Mouse (Mus musculus): ENCODE results near the gene Kcnd3. TPM values are rescaled to one million over a fixed set of nuclear protein-coding genes. Genes with fewer than 3 reads are reported as not detected.

Gene Kcnd3
- total and polyA plus RNA-seq, 3 experiments = 8.4 to 11.8 (median 9.0) TPM

DNA sequence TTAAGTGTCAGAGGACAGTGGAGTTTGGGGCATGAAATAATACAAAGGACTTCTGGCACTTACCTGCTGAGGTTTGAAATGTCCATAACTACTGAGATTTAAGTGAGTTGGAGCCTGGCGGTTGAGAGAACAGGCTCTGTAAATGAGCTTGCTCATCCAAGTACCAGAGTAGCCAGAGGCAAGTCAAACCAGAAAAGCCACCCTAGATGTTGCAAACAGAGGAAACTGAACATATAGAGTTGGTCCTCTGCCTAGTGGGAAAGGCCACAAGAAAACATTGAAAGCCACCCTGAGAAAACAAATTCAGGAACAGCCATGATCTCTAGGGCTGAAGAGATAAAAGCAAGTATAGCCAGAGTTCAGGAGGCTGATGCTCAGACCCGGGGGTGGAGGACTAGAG is 121.0 kb downstream of the Kcnd3 start:
- H3K79me2 ChIP-seq (replicated peaks; ENCODE audit: control insufficient read depth, insufficient read depth, low read length) = no peaks in the 10 kb centered on the region
- H3K27me3 ChIP-seq (ENCODE audit: control insufficient read depth, insufficient read depth, low read length) = no peaks in the 10 kb centered on the region
- no peak overlapping the region for H3K9ac ChIP-seq (ENCODE audit: low read depth, low read length)
- H3K4me3 ChIP-seq = no peak overlapping the region
- DNase-seq = no peak
- 67% methylated on average over 2 of the region's 2 CpGs for WGBS
- intact Hi-C loops (cut with DNase I) = no loop called here
- no peaks in the 10 kb centered on the region for H3K36me3 ChIP-seq (ENCODE audit: control insufficient read depth, insufficient read depth, low read length)
- H3K27ac ChIP-seq = no peak overlapping the region
- TF ChIP-seq EP300 (IDR thresholded peaks at IDR 0.05; ENCODE audit: insufficient read depth, low read depth, low read length) (no peak), POLR2A (IDR thresholded peaks at IDR 0.05; ENCODE audit: insufficient read depth, low read depth, low read length) (no peak), CTCF (IDR thresholded peaks at IDR 0.05) (no peak)
- no peaks in the 10 kb centered on the region for H3K4me1 ChIP-seq (ENCODE audit: control insufficient read depth, insufficient read depth, low read length)

- DNase-seq = no peak
- WGBS = 62% methylated on average over 3 of the region's 3 CpGs
- no peaks in the 10 kb centered on the region for H3K36me3 ChIP-seq (ENCODE audit: control insufficient read depth, insufficient read depth, low read length)
- no peak overlapping the region for H3K4me3 ChIP-seq
- no peaks in the 10 kb centered on the region for H3K27me3 ChIP-seq (ENCODE audit: control insufficient read depth, insufficient read depth, low read length)
- H3K79me2 ChIP-seq (replicated peaks; ENCODE audit: control insufficient read depth, insufficient read depth, low read length) = no peaks in the 10 kb centered on the region
- H3K4me1 ChIP-seq (ENCODE audit: control insufficient read depth, insufficient read depth, low read length) = no peaks in the 10 kb centered on the region
- intact Hi-C loops (cut with DNase I) = no loop called here
- H3K27ac ChIP-seq = no peak overlapping the region
- TF ChIP-seq EP300 (IDR thresholded peaks at IDR 0.05; ENCODE audit: insufficient read depth, low read depth, low read length) = no peak
- TF ChIP-seq CTCF (IDR thresholded peaks at IDR 0.05) = no peak
- no peak for TF ChIP-seq POLR2A (IDR thresholded peaks at IDR 0.05; ENCODE audit: insufficient read depth, low read depth, low read length)
- H3K9ac ChIP-seq (ENCODE audit: low read depth, low read length) = no peak overlapping the region
These were observed 126.2 kb downstream of the Kcnd3 start for GRCm38 (mm10) chr3:105578320-105578719.

DNA sequence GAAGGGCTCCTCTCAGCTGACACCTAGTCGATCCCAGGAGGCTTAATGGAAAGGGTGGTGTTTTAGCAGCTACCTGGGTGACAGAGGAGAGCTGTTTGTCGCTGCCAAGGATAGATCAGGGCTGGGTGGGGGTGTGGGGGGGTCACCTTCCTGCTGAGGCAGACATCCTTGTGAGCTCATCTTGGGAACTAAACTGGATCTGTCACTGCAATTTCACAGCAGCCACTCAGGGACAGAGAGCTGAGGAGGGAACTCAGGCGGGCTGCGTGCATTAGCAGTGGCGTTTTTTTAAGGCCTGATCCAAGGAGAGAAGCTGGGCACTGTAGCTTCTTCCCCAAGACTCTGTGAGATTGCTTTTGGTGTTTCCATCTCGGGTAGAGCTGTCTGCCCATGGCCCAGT is 129.0 kb downstream of the Kcnd3 start:
- no peak overlapping the region for H3K27ac ChIP-seq
- H3K9ac ChIP-seq (ENCODE audit: low read depth, low read length) = no peak overlapping the region
- H3K27me3 ChIP-seq (ENCODE audit: control insufficient read depth, insufficient read depth, low read length) = no peaks in the 10 kb centered on the region
- no peak overlapping the region for H3K4me3 ChIP-seq
- H3K4me1 ChIP-seq (ENCODE audit: control insufficient read depth, insufficient read depth, low read length) = peaks cover 2% of the 10 kb centered on the region; the same call in 1 of the 2 replicates
- intact Hi-C loops (cut with DNase I) = no loop called here
- 58% methylated on average over 6 of the region's 6 CpGs for WGBS
- no peak for DNase-seq
- TF ChIP-seq CTCF (IDR thresholded peaks at IDR 0.05) = no peak
- no peak for TF ChIP-seq POLR2A (IDR thresholded peaks at IDR 0.05; ENCODE audit: insufficient read depth, low read depth, low read length)
- TF ChIP-seq EP300 (IDR thresholded peaks at IDR 0.05; ENCODE audit: insufficient read depth, low read depth, low read length) = no peak
- no peaks in the 10 kb centered on the region for H3K79me2 ChIP-seq (replicated peaks; ENCODE audit: control insufficient read depth, insufficient read depth, low read length)
- H3K36me3 ChIP-seq (ENCODE audit: control insufficient read depth, insufficient read depth, low read length) = no peaks in the 10 kb centered on the region

DNA sequence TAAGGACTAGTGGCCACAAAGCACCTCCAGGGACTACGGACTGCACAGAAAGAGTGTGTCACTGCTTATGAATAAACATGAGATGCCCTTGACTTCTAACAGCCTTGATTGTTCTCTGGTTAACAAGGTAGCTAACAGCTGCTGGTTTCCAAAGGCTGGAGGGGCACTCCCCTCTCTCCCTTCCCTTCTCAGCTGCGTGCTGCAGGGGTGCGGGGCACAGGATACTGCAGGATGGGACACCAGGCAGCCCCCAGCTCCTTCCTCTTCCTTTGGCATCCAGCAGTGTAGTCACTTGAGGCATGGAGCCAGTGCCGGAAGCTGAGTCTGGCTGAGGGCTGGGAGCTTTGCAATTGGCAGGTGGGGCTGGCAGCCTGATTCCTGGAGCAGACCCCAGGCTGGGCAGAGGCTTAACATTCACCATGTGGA is 133.6 kb downstream of the Kcnd3 start:
- H3K27ac ChIP-seq = no peak overlapping the region
- no peaks in the 10 kb centered on the region for H3K36me3 ChIP-seq (ENCODE audit: control insufficient read depth, insufficient read depth, low read length)
- DNase-seq = no peak
- no peaks in the 10 kb centered on the region for H3K27me3 ChIP-seq (ENCODE audit: control insufficient read depth, insufficient read depth, low read length)
- intact Hi-C loops (cut with DNase I) = no loop called here
- H3K4me1 ChIP-seq (ENCODE audit: control insufficient read depth, insufficient read depth, low read length) = peaks cover 3% of the 10 kb centered on the region; the same call in 1 of the 2 replicates
- no peak overlapping the region for H3K4me3 ChIP-seq
- no peaks in the 10 kb centered on the region for H3K79me2 ChIP-seq (replicated peaks; ENCODE audit: control insufficient read depth, insufficient read depth, low read length)
- TF ChIP-seq POLR2A (IDR thresholded peaks at IDR 0.05; ENCODE audit: insufficient read depth, low read depth, low read length) = no peak
- TF ChIP-seq EP300 (IDR thresholded peaks at IDR 0.05; ENCODE audit: insufficient read depth, low read depth, low read length) = no peak
- TF ChIP-seq CTCF (IDR thresholded peaks at IDR 0.05) = no peak
- WGBS = 23% methylated on average over 4 of the region's 4 CpGs
- H3K9ac ChIP-seq (ENCODE audit: low read depth, low read length) = no peak overlapping the region

GRCm38 (mm10) chr3:105590056-105590672 is 138.0 kb downstream of the Kcnd3 start:
- no peak overlapping the region for H3K27ac ChIP-seq
- H3K4me1 ChIP-seq (ENCODE audit: control insufficient read depth, insufficient read depth, low read length) = peaks cover 6% of the 10 kb centered on the region; the same call in 1 of the 2 replicates
- intact Hi-C loops (cut with DNase I) = no loop called here
- no peak for DNase-seq
- TF ChIP-seq CTCF (IDR thresholded peaks at IDR 0.05) = no peak
- no peak for TF ChIP-seq POLR2A (IDR thresholded peaks at IDR 0.05; ENCODE audit: insufficient read depth, low read depth, low read length)
- TF ChIP-seq EP300 (IDR thresholded peaks at IDR 0.05; ENCODE audit: insufficient read depth, low read depth, low read length) = no peak
- H3K9ac ChIP-seq (ENCODE audit: low read depth, low read length) = no peak overlapping the region
- no peak overlapping the region for H3K4me3 ChIP-seq
- H3K36me3 ChIP-seq (ENCODE audit: control insufficient read depth, insufficient read depth, low read length) = no peaks in the 10 kb centered on the region
- 89% methylated on average over 15 of the region's 15 CpGs for WGBS
- no peaks in the 10 kb centered on the region for H3K79me2 ChIP-seq (replicated peaks; ENCODE audit: control insufficient read depth, insufficient read depth, low read length)
- H3K27me3 ChIP-seq (ENCODE audit: control insufficient read depth, insufficient read depth, low read length) = no peaks in the 10 kb centered on the region

DNA sequence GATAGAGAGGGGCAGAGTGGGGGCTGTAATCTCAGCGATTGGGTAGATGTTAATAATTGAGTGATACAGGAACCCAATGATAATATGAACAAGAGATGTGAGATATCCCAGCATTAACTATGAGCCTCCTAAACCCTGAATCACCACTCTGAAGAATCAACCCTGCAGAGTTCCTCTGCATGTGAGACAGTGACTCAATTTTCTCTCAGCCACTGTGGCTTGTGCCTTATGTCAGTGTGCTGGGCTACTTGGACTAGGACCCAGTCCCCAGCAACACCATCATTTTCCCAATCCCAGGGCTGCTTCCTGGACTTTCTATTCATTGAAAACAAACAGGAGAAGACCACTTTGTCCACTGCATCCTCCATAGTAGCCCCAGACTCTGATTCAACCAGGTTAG is 139.6 kb downstream of the Kcnd3 start:
- Histone ChIP-seq H3K27me3 (ENCODE audit: control insufficient read depth, insufficient read depth, low read length) (no peaks in the 10 kb centered on the region), H3K4me3 (no peak overlapping the region), H3K36me3 (ENCODE audit: control insufficient read depth, insufficient read depth, low read length) (no peaks in the 10 kb centered on the region), H3K9ac (ENCODE audit: low read depth, low read length) (no peak overlapping the region), H3K4me1 (ENCODE audit: control insufficient read depth, insufficient read depth, low read length) (peaks cover 3% of the 10 kb centered on the region; the same call in 1 of the 2 replicates), H3K27ac (no peak overlapping the region), H3K79me2 (replicated peaks; ENCODE audit: control insufficient read depth, insufficient read depth, low read length) (no peaks in the 10 kb centered on the region)
- no peak for DNase-seq
- WGBS = 84% methylated on average over 1 of the region's 1 CpGs
- TF ChIP-seq POLR2A (IDR thresholded peaks at IDR 0.05; ENCODE audit: insufficient read depth, low read depth, low read length) = no peak
- TF ChIP-seq EP300 (IDR thresholded peaks at IDR 0.05; ENCODE audit: insufficient read depth, low read depth, low read length) = no peak
- no peak for TF ChIP-seq CTCF (IDR thresholded peaks at IDR 0.05)
- intact Hi-C loops (cut with DNase I) = no loop called here

Data from heart, adult 2 months (tissue).